Mouse (Mus musculus): ENCODE measurements at regions not wholly inside any gene's neighbourhood (a gene's known extent, or its start where the extent isn't known, plus 50 kb on each side); places are given as distances from the start of the nearest gene placed in this dataset.

GRCm38 (mm10) chr2:78558128-78558527 lies 309.8 kb upstream of the Ube2e3 start:
- TF ChIP-seq CTCF (IDR thresholded peaks at IDR 0.05; ENCODE audit: borderline replicate concordance, insufficient read depth, low read depth, low read length): no peak
- TF ChIP-seq POLR2A (IDR thresholded peaks at IDR 0.05; ENCODE audit: borderline replicate concordance, insufficient read depth, low read length): no peak
